Mouse (Mus musculus) gastrocnemius, postnatal 14 days (tissue): Measurements from ENCODE around the gene Tipin. TPM values are rescaled to one million over a fixed set of nuclear protein-coding genes. Genes with fewer than 3 reads are reported as not detected.
"Not testable (repeated sequence)": the region's sequence is repeated elsewhere in the genome, so short reads cannot be mapped to it uniquely, and the experiment has no call there.

Source experiments
- DNase-seq: peaks from one replicate; pipeline ENCODE4 v3.0.0; 2021; ENCODE audit warnings: mixed read lengths
- intact Hi-C: fragments of 180-260 bp; cut with DNase I; formaldehyde crosslinking; loops from one replicate; pipeline ENCODE4 v1.15.1; 2025; ENCODE audit warnings: low total_unique reads
- total RNA-seq, 2 experiments: library from RNA; stranded (reverse); gene quantifications; 2 replicates each; pipeline ENCODE4 v1.2.3; 2021

The Tipin gene
- total RNA-seq, 2 experiments from 2014 or later: 12.3 to 17.6 TPM

DNA sequence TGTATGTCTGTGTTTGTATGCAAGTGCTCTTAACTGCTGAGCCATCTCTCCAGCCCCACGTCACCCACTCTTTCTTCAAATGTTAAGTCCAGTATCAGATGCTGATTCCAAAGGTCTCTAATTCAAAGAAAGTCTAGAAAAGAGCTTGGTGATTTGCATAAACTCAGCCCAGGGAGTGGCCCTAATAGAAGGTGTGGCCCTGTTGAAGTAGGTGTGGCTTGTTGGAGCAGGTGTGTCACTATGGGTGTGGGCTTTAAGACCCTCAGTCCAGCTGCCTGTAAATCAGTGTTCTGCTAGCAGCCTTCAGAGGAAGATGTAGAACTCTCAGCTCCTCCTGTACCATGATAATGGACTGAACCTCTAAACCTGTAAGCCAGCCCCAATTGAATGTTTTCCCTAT lies 14.2 kb upstream of the Tipin start:
- DNase-seq: no peak
- intact Hi-C loops: no loop called here

DNA sequence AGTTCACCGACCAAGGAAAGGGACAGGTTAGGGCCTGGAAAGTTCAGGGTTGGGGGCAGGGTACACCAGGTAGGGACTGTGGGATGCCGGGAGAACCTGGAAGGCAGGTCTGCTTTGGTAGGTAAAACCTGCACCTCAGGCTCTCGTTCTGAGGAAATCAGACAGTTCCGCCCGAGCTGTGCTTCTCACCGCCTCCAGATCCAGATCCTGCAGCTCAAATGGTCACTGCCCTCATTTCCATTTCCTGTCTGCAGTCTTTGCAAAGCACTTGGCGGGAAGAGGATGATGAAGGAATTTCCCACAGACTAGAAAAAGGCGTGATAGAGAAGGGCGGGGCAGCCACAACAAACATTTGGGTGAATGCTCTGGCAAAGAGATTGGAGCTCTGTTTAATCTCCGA lies 13.2 kb upstream of the Tipin start:
- no peak for DNase-seq
- intact Hi-C loops: no loop called here

DNA sequence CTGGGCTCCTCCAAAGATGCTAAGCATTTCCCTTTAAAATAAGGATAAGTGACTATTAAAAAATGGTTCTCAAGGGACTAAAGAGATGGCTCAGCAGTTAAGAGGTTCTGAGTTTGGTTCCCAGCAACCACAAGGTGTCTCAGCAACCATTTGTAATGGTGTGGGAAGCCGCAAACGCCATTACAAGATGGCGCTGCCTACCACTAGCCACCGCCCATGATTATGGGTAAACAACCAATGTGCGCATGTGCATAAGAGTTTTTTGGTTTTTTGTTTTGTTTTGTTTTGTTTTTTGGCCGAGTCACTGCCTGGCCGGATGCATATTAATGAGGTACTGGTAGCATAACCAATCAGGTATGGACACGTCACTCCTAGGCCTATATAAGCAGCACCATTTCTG lies 12.5 kb upstream of the Tipin start:
- intact Hi-C loops, DNase-seq: not testable (repeated sequence)

DNA sequence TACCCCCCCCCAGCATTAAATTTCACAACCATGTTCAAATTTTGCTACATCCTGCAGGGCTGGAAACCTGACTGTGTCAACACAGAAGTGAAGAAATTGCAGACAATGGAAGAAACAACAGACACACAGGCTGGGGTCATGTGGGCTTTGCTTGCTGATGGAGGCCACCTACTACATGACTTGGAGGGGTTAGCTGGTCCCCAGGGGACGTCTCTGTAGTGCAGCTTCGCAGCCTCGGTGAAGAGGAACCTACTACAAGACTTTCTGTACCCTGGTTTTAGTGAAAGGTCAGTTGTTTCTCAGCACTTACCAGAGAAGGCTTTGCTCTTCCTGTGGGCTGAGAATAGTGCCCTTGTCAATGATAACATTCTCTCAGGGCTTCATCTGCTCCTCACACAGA lies 10.1 kb upstream of the Tipin start:
- intact Hi-C loops: loop anchor here (5.0 kb wide), 2 partner anchors 94 to 134 kb away; partner anchors contain the start of gene Snapc5
- no peak for DNase-seq

DNA sequence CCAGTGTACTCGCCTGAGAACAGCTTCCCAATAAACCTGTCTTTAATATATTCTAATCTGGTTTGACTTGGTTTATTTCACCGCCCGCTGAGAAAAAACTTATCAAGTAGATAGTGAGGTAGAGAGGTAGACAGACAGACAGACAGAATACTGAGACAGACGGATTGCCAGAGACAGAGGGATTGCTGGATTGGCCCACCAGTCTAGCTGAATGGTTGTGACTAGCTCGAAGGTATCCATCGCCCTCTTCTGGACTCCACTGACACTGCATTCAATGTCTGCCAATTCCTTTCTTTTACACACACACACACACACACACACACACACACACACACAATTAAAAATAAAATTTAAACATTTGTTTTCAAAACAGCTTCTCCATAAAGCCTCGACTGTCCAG lies 8.8 kb upstream of the Tipin start:
- intact Hi-C loops: loop anchor here (5.0 kb wide), 2 partner anchors 95 to 135 kb away; partner anchors contain the start of gene Snapc5
- DNase-seq: peak; percentile 29

DNA sequence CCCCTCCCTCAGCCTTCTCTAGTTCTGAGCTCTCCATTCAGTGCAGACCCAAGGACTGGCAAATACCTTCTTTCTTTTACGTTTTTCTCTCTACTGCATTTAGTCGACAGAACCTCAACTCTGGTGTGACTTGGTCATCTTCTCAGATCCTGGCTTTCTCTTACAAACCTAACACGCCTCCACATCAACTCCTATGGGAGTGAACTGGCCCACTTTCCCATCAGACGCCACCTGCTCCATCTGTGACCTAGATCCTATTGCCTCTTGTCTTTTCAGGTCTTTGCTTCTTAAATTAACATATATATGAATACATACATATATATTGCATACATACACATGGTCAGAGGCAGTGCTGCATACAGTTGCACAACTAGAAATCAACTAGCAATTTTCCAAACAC lies 7.6 kb upstream of the Tipin start:
- intact Hi-C loops: loop anchor here (5.0 kb wide), 2 partner anchors 96 to 136 kb away; partner anchors contain the start of gene Snapc5
- no peak for DNase-seq

DNA sequence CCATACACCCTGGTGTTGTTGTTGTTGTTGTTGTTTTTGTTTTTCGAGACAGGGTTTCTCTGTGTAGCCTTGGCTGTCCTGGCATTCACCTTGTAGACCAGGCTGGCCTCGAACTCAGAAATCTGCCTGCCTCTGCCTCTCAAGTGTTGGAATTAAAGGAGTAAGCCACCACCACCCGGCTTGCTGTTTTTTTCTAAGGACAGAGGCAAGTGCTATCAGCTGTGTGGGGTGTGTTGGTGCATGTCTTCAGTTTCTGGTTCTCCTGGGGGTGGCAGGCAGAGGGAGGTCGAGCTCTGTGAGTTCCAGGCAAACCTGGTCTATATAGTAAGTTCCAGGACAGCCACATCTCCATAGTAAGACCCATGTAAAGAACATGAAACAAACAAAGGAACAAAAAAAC lies 7.1 kb upstream of the Tipin start:
- intact Hi-C loops: loop anchor here (5.0 kb wide), 2 partner anchors 97 to 137 kb away; partner anchors contain the start of gene Snapc5
- no peak for DNase-seq

DNA sequence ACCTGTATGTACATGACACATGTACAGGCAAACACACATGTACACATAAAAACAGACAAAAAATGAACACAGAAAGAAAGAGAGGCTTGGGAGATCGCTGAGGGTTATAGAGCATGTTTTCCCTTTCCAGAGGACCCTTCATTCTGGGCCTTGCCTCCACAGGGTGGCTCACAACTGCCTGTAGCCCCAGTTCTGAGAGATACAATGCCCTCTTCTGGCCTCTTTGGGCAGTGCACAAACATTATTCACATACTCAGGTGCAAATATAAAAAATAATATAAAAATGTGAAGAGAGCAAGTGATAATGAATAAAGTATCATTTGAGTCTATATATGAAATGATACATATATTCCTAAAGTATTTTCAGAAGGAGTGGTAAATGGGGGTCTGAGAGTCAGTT lies 6.5 kb upstream of the Tipin start:
- DNase-seq: no peak
- intact Hi-C loops: loop anchor here (5.0 kb wide), 2 partner anchors 98 to 138 kb away; partner anchors contain the start of gene Snapc5

DNA sequence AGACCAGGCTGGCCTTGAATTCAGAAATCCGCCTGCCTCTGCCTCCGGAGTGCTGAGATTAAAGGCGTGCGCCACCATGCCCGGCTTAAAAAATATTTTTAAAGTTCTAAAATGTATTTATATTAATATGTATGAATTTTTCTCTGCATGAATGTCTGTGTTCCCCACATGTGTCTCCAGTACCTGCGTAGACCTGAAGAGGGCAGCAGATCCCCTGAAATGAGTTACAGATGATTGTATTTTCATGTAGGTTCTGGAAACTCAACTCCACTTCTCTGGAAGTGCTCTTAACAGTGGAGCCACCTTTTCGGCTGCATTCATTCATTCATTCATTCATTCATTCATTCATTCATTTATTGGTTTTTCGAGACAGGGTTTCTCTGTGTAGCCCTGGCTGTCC lies 3.7 kb upstream of the Tipin start:
- DNase-seq: peak; percentile 53
- intact Hi-C loops: no loop called here

DNA sequence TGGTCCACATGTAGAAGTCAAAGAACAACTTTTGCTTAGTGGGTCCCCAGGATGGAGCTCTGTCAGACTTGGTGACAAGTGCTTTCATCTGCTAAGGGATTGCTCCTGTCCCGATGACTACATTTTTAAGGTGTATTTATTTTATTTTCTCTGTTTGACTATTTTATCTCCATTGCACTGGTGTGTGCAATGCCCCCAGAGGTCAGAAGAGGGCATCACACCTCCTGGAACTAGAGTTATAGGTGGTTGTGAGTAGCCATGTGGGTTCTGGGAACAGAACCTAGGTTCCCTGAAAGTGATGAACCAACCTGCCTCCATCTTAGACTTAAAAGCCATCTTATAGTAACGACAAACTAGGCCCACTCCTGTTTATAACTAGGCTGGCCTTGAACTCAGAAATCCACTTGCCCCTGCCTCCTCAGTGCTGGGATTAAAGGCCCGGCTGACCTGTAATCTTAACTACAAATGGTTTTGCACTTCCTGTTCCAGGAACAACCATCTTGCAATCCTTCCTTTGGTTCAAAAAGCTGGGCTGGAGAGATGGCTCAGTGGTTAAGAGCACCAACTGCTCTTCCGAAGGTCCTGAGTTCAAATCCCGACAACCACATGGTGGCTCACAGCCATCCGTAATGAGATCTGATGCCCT lies 2.6 kb upstream of the Tipin start:
- no peak for DNase-seq
- intact Hi-C loops: no loop called here

DNA sequence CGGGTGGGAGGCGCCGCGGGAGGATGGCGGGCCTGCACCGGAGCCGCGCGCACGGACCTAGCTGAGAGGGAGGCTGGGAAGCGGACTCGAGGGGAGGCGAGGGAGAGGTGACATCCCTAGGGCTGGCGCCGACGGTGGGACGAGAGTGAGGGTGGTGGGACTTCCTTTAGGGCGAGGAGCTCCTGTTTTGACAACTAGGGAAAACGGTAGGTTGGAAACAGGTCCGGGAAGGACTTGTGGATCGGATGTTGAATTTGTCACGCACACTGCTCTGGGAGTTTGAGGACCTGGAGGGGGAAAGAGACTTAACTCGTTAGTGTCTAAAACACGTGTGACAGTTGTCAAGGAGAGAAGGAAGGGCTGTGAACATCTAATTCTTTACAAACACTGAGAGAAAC lies 399 bp downstream of the Tipin start:
- intact Hi-C loops: no loop called here
- DNase-seq: no peak

DNA sequence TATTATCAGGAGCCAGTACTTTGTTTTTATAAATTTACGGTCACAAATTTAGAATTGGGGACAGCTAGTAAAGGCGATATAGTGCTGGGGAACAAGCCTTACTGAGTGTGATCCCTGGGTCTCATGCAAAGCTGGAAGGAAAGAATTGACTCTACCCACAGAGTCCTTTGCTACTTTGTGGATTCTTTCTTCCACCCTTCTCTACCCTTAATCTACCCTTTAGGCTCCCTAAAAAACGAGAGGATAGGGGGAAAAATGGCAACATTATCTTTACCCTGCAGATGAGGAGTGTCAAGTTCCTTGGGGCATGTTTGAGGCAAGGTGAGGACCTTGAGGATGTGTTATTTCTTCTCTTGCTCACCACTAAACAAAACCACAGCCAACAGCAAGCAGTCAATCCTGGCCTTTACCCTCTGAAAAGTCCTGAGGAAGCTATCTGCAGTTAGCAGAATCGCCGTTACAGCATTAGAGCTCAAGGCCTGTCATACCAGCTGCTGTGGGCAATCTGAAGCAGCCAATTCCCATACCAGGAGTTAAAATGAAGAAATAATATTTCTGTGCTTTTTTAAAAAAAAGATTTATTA lies 1.1 kb downstream of the Tipin start:
- DNase-seq: no peak
- intact Hi-C loops: no loop called here

DNA sequence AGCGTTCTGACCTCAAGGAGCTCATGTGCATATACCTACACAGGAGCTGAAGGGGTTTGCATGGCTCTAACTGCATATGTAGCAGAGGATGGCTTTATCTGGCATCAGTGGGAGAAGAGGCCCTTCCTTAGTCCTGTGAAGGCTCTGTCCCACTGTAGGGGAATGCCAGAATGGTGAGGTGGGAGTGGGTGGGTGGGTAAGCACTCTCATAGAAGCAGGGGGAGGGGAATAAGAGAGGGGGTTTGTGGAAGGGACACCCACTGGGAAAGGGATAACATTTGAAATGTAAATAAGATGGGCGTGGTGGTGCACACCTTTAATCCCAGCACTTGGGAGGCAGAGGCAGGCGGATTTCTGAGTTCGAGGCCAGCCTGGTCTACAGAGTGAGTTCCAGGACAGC lies 21.7 kb downstream of the Tipin start:
- DNase-seq, intact Hi-C loops: not testable (repeated sequence)

DNA sequence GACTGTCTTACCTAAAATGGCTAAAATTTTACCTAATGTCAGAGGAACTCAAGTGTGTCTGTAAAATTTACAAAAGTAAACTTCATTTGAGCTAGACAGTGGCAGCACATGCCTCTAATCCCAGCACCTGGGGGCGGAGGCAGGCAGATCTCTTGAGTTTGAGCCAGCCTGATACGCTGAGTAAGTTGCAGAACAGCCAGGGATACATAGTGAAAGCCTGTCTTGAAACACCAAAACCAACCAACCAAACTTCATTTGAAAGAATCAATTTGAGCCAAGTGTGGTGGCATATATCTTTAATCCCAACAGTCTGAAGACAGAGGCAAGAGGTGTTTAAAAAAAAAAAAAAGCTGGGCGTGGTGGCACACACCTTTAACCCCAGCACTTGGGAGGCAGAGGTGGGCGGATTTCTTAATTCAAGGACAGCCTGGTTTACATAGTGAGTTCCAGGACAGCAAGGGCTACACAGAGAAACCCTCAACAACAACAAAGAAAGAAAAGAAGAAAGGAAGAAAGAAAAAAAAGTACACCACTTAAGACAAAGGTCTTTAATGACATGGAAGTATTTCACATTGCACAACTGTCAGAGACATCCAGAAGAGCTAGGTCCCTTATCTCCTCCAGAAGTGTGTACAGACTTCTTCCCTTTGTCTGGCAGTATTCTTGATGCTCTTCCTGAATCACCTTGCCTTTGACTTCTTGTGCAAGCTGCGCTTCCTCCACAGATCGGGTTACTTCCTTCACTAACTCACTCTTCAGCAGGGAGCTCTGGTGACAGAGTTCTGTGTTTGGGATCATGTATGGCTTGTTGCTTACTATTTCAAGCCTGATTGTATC lies 25.3 kb downstream of the Tipin start:
- intact Hi-C loops: no loop called here
- no peak for DNase-seq

DNA sequence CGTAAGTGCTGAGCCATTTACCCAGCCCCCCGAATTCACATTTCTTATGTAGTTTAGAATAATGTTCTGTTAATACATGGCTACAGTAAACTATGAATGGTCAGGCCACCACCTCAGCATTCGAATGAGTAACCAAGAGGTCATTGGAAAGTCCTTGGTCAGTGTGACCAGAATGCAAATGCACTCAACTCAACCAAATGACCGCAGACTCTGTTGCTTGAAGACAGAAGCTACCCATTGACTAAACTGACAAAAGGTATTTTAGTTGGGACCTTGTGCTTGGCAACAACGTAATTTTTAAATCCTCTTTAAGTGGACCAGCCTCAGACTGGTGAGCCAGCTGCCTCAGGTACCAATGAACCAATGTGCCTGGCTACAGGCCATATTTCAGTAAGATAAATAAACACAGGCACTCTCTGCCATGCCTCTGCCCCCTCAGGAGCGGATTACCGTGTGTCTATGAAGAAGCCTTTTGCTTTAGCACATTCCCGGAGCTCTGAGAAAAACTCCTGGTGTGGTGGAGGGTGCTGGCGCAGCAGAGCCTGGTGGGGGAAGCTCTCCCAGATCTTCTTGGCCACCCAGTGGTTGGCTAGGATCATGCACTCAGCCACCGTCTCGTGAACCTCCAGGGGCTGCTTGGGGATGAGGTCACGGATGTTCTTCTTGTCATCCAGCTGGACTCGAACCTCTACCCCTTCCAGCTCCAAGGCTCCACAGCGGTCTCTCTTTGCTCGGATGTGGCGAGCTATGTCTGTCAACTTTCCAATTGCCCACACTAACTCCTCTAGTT lies 29.8 kb downstream of the Tipin start:
- intact Hi-C loops: no loop called here
- DNase-seq: no peak

DNA sequence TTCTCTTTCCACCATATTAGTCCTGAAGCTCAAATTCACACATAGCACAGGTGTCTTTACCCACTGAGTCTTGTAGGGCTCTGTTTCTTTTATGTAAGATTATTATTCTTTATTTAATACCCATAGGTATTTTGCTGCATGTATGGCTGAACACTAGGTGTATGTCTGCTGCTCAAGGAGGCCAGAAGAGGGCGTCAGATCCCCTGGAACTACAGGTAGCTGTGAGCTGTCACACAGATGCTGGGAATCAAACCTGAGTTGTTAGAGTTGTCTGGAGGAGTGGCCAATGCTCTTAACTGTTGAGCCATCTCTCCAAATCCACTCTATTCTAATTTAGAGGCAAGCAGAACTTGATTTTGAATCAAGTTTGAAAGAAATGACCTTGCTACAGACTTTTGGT lies 30.7 kb downstream of the Tipin start:
- DNase-seq: no peak
- intact Hi-C loops: no loop called here

DNA sequence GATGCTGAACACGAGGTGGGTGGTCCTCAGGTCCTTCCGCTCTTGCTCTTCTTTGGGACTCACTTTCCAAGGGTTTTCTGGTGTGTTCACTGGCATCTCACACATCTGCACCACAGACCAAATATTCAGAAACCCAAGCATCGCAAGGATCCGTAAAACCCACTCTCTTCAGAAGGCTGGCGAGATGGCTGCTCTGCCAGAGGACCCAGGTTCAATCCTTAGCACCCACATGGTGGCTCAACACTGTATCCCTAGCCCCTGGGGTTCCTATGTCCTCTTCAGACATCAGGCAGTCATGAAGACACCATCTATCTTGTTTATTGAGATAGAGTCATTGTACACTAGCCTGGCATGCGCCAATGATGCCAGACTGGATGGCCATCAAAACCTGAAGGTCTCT lies 33.3 kb downstream of the Tipin start:
- DNase-seq: no peak
- intact Hi-C loops: no loop called here

DNA sequence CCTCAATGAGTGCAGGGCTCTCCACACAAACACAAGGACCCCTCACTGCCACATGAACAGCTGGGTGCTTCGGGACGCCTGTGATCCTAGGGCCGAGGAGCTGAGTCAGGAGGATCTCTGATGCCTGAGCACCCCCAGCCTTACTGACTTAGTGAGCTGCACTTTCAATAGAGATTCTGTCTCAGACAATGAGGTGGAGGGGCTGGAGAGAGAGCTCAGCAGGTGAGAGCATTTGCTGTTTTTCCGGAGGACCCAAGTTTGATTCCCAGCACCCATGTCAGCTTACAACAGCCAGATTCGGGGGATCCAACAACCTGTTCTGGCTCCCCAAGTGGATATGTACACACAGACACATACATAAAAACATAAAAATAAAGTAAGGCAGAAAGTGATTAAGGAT lies 35.6 kb downstream of the Tipin start:
- intact Hi-C loops: no loop called here

DNA sequence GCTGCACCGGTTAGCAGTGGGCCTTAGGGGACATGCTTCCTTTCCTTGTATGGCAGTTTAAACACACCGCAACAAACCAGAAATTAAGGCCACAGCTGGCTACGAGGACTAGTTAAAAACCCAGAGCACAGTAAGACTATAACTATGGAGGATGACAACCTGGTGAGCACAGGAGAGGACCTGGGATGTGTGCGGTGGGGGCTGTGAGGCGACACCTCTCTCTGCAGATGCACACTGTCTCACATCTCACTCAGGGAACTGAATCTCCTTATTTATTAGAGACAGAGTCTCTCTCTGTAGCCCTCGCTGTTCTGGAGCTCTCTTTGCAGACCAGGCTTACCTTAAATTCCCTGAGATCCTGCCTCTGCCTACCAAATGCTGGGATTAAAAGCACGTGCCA lies 42.6 kb downstream of the Tipin start:
- DNase-seq: no peak
- intact Hi-C loops: no loop called here

More for the DNA sequence above, 35.6 kb downstream of the Tipin start:
- no peak for DNase-seq

DNA sequence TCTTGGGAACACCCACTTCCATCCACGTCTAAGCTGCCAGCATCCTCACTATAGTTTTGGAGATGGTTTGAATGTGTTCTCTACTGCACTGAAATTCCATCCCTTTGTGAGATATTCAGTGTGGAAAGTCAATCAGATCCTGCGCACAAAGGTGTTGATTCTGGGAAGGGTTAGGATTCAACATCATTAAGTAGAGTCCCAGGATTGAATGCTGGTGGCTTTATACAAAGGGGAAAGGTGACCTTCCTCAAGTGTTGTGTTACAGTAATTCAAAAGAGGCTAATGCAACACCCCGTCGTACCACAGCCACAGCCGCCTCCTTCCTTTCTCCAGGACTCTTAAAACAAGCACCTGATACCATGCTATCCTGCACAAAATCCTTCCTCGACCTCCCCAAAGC lies 54.4 kb downstream of the Tipin start:
- no peak for DNase-seq
- intact Hi-C loops: no loop called here
